Mouse (Mus musculus): ENCODE measurements around the gene Cadm2.

Gene Cadm2

GRCm38 (mm10) chr16:67162211-67162790, 458.4 kb downstream of the Cadm2 start:
- DNase-seq (ENCODE audit: low read depth, low spot score): no peak

GRCm38 (mm10) chr16:67124811-67125210, 495.9 kb downstream of the Cadm2 start:
- no peak for DNase-seq (ENCODE audit: low read depth, low spot score)

- no peak for DNase-seq (ENCODE audit: low read depth, low spot score)
Observed at GRCm38 (mm10) chr16:67122532-67122931, 498.2 kb downstream of the Cadm2 start.

GRCm38 (mm10) chr16:67121781-67122180, 498.9 kb downstream of the Cadm2 start:
- no peak for DNase-seq (ENCODE audit: low read depth, low spot score)

- DNase-seq (ENCODE audit: low read depth, low spot score): no peak
Observed at GRCm38 (mm10) chr16:67106478-67107061, 514.1 kb downstream of the Cadm2 start.

GRCm38 (mm10) chr16:67096706-67097105, 524.0 kb downstream of the Cadm2 start:
- DNase-seq (ENCODE audit: low read depth, low spot score): no peak

GRCm38 (mm10) chr16:67095916-67096315, 524.8 kb downstream of the Cadm2 start:
- DNase-seq (ENCODE audit: low read depth, low spot score): no peak

GRCm38 (mm10) chr16:67089747-67090146, 531.0 kb downstream of the Cadm2 start:
- DNase-seq (ENCODE audit: low read depth, low spot score): peak; percentile 30

- DNase-seq (ENCODE audit: low read depth, low spot score): no peak
Observed at GRCm38 (mm10) chr16:67079318-67079717, 541.4 kb downstream of the Cadm2 start.

GRCm38 (mm10) chr16:67076169-67076895, 544.4 kb downstream of the Cadm2 start:
- DNase-seq (ENCODE audit: low read depth, low spot score): no peak

- DNase-seq (ENCODE audit: low read depth, low spot score): no peak
Observed at GRCm38 (mm10) chr16:67068461-67068860, 552.2 kb downstream of the Cadm2 start.

- DNase-seq (ENCODE audit: low read depth, low spot score): no peak
Observed at GRCm38 (mm10) chr16:67030918-67031317, 589.8 kb downstream of the Cadm2 start.

GRCm38 (mm10) chr16:67019856-67020255, 600.9 kb downstream of the Cadm2 start:
- no peak for DNase-seq (ENCODE audit: low read depth, low spot score)

GRCm38 (mm10) chr16:67017710-67018109, 603.0 kb downstream of the Cadm2 start:
- no peak for DNase-seq (ENCODE audit: low read depth, low spot score)

- no peak for DNase-seq (ENCODE audit: low read depth, low spot score)
Observed at GRCm38 (mm10) chr16:67003161-67003560, 617.5 kb downstream of the Cadm2 start.

GRCm38 (mm10) chr16:67001707-67002106, 619.0 kb downstream of the Cadm2 start:
- DNase-seq (ENCODE audit: low read depth, low spot score): no peak

GRCm38 (mm10) chr16:66997461-66997860, 623.2 kb downstream of the Cadm2 start:
- no peak for DNase-seq (ENCODE audit: low read depth, low spot score)

GRCm38 (mm10) chr16:66987741-66988140, 633.0 kb downstream of the Cadm2 start:
- DNase-seq (ENCODE audit: low read depth, low spot score): no peak

- DNase-seq (ENCODE audit: low read depth, low spot score): no peak
Observed at GRCm38 (mm10) chr16:66986879-66987278, 633.8 kb downstream of the Cadm2 start.

- DNase-seq (ENCODE audit: low read depth, low spot score): no peak
Observed at GRCm38 (mm10) chr16:66970912-66971311, 649.8 kb downstream of the Cadm2 start.

GRCm38 (mm10) chr16:66969520-66970144, 651.1 kb downstream of the Cadm2 start:
- no peak for DNase-seq (ENCODE audit: low read depth, low spot score)

GRCm38 (mm10) chr16:66968336-66968735, 652.4 kb downstream of the Cadm2 start:
- DNase-seq (ENCODE audit: low read depth, low spot score): no peak

GRCm38 (mm10) chr16:66967686-66968085, 653.0 kb downstream of the Cadm2 start:
- no peak for DNase-seq (ENCODE audit: low read depth, low spot score)
